Mouse (Mus musculus): ENCODE measurements around the gene Acads. TPM values are rescaled to one million over a fixed set of nuclear protein-coding genes. Genes with fewer than 3 reads are reported as not detected.

Acads gene
- polyA plus RNA-seq, 1 experiment from 2014 or later, result 41.5 TPM

DNA sequence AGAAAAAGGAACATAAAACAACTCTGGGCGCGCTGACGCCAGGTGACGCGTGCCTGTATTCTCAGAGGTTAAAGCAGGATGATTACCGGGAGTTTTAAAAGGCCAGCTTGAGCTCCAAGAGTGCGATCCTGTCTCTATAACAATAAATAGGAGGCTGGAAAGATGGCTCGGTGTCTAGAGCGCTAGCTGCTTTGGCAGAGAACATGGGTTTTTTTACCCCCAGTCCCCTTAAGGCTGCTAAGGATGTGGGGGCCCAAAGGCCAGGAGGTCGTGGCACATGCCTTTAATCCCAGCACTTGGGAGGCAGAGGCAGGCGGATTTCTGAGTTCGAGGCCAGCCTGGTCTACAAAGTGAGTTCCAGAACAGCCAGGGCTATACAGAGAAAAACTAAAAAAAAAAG, 40.0 kb upstream of the Acads start:
- H3K4me1 ChIP-seq (replicated peaks), result peaks cover 80% of the 10 kb centered on the region
- WGBS (ENCODE audit: insufficient replicate concordance), result 38% methylated on average over 12 of the region's 12 CpGs
- H3K27ac ChIP-seq, result peak overlapping the region; percentile 89
- no peaks in the 10 kb centered on the region for H3K27me3 ChIP-seq
- no peaks in the 10 kb centered on the region for H3K36me3 ChIP-seq
- peak overlapping the region; percentile 78 for H3K9ac ChIP-seq
- DNase-seq (no peak), ATAC-seq (ENCODE audit: low read depth) (no peak)
- H3K4me2 ChIP-seq, result peak overlapping the region; percentile 99
- H3K4me3 ChIP-seq (replicated peaks), result peak overlapping the region; percentile 90
- H3K9me3 ChIP-seq (replicated peaks), result no peaks in the 10 kb centered on the region

DNA sequence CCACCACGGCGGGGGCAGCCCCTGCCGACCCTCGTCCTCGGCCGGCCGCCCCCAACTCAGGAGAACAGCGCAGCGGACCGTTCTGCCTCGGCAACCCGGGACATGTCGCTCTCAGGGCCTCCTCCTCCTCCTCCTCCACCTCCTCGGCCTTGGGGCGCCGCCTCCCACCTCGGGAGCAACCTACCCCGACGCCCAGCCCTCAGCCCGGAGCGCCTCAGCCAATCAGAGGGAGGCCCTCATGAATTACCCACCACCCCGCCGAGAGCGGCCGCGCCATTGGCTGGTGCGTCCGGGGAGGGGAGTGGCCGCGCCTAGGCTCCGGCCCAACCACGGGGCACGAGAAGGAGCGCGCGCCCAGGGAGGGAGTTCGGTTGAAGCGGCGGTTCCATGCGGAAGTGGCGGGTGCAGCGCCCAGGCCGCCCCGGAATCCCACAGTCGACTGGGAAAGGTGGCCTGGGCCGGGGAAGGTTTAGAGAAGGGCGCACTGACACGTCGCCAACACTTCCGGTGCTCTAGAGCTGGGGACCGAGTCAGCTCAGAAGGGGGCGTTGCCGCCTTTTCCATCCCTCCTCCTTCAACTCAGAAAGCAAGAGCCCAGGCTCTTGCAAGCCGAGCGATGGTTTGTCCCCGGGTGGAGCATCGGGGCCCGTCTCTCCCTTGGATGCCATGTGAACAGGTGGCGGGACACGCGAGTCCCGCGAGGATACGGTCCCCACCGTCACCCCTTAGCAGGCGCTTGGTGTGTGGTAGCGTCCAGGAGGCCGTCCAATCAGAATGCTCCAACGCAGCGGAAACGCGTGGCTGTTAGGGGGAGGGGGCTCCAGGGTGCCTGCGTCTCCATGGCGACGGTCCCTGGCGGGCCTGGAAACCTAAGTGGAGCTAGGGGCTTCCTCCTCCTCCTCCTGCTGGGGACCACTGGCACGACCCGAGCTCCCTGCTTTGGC, 39.2 kb upstream of the Acads start, which contains the start of gene Mlec:
Mlec (minus strand) TSS at position 140 of the 944 bp plus-strand sequence.
- peak; percentile 99 for DNase-seq
- under 1% methylated on average over 76 of the region's 78 CpGs for WGBS (ENCODE audit: insufficient replicate concordance)
- 0 out of 2 replicates have a peak, but pooled peaks cover 3% of the 10 kb centered on the region for H3K36me3 ChIP-seq
- peak within 1 kb of the TSS; percentile 89 for H3K27ac ChIP-seq
- H3K9me3 ChIP-seq (replicated peaks), result no peaks in the 10 kb centered on the region
- H3K27me3 ChIP-seq, result no peaks in the 10 kb centered on the region
- H3K4me2 ChIP-seq, result peak within 1 kb of the TSS; percentile 99
- ATAC-seq (ENCODE audit: low read depth), result peak; percentile 96
- peak within 1 kb of the TSS; percentile 91 for H3K9ac ChIP-seq
- H3K4me3 ChIP-seq (replicated peaks), result peak within 1 kb of the TSS; percentile 90
- H3K4me1 ChIP-seq (replicated peaks), result peaks cover 86% of the 10 kb centered on the region

DNA sequence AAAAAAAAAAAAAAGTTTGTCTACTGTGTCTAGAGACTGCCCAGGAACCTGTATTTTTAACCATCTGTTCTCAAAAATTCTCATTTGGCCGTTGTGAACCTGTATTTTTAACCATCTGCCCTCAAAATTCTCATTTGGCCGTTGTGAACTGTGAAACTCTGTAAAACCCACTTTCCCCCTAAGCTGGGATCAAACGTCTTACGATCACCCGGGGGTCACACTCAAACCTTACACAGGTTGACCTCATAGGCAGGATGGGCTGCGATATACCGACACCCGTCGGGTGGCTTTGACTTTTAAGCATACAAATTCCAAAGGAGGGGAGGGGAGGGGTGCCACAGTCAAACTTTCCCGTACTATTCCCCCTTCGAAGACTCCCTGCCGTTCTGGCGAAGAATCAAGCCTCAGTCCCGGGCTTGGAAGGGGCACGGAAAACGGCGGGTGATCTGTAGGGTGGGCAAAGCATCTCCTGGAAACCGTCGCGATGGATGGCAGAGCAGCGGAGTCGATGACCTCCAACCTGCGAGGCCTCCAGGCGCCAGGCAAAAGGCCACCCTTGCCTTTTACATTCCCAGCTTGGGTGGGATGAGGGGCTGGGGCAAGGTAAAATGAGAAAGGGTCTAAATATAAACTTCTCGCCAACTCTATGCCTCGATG, 37.9 kb upstream of the Acads start:
- WGBS (ENCODE audit: insufficient replicate concordance), result under 1% methylated on average over 26 of the region's 26 CpGs
- H3K27ac ChIP-seq, result peak overlapping the region; percentile 82
- peak overlapping the region; percentile 91 for H3K9ac ChIP-seq
- no peaks in the 10 kb centered on the region for H3K27me3 ChIP-seq
- H3K4me1 ChIP-seq (replicated peaks), result peaks cover 87% of the 10 kb centered on the region
- no peaks in the 10 kb centered on the region for H3K9me3 ChIP-seq (replicated peaks)
- peak overlapping the region; percentile 99 for H3K4me2 ChIP-seq
- ATAC-seq (ENCODE audit: low read depth) (no peak), DNase-seq (no peak)
- peak overlapping the region; percentile 90 for H3K4me3 ChIP-seq (replicated peaks)
- H3K36me3 ChIP-seq, result peaks cover 15% of the 10 kb centered on the region

DNA sequence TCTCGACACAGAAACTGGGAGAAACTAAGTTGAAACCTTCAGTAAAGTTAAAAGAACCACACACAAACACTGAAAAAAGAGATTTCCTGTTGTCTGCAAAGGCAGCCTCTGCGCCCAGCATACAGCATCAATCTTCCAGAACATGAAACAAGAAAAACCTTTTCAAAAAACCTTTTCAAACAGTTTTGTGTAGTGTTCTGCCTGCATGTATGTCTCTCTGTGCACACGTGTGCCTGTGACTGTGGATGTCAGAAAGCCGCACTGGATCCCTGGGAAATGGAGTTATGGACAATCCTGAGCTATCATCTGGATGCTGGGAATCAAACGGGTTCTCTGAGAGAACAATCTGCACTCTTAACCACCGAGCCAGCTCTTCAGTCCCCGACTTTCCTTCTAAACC, 37.3 kb upstream of the Acads start:
- Histone ChIP-seq H3K4me1 (replicated peaks) (peaks cover 88% of the 10 kb centered on the region), H3K9me3 (replicated peaks) (no peaks in the 10 kb centered on the region), H3K36me3 (peaks cover 19% of the 10 kb centered on the region), H3K9ac (peak overlapping the region; percentile 91), H3K4me2 (peak overlapping the region; percentile 99), H3K27ac (peak overlapping the region; percentile 35), H3K27me3 (no peaks in the 10 kb centered on the region), H3K4me3 (replicated peaks) (peak overlapping the region; percentile 90)
- DNase-seq (no peak), ATAC-seq (ENCODE audit: low read depth) (no peak)
- WGBS (ENCODE audit: insufficient replicate concordance), result 27% methylated on average over 7 of the region's 7 CpGs

DNA sequence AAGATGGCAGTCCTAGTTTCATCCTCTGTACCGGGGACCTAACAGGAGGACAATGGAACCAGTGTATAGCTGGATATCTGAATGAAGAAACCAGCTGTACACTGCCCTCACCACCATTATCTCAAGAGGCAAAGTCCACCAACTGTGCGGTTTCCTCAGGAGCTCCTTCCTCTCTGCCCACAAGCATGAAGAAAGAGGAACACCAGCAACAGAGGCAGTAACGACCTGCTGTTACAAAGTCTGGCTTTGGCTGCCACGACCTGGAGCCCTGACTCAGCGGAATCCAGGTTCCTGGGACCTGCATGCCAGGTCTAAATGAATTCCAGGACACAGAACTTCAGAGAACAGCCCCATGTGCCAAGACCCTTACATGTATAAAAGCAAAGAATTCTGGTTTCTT, 36.7 kb upstream of the Acads start:
- peak overlapping the region; percentile 91 for H3K9ac ChIP-seq
- no peak for ATAC-seq (ENCODE audit: low read depth)

DNA sequence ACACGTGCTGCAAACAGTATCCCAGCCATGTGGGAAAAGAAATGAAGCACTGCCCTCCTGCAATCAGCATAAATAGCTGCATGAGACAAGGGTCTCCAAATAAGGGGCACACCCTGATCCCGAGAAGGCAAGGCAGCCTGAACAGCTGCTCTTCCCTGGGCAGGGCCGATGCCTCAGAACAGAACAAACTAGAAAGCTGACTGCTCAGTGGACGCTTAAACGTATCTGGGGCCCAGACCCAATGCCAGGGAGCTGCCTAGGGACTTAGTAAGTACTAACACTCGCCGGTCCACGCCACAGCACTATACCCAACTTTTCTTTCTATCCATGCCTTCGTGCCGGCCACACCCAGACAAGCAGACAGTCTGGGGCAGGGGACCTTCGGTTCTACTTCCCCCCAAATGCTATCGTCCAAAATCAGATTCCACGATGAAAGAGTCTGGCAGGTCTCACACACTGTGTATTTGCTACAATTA, 36.0 kb upstream of the Acads start:
- peaks cover 81% of the 10 kb centered on the region for H3K4me1 ChIP-seq (replicated peaks)

More for the DNA sequence above, 36.7 kb upstream of the Acads start:
- no peak for DNase-seq
- H3K36me3 ChIP-seq, result peaks cover 24% of the 10 kb centered on the region
- 10% methylated on average over 5 of the region's 5 CpGs for WGBS (ENCODE audit: insufficient replicate concordance)
- peak overlapping the region; percentile 99 for H3K4me2 ChIP-seq
- no peaks in the 10 kb centered on the region for H3K9me3 ChIP-seq (replicated peaks)
- H3K27ac ChIP-seq, result peak overlapping the region; percentile 35
- H3K4me3 ChIP-seq (replicated peaks), result peak overlapping the region; percentile 90
- peaks cover 83% of the 10 kb centered on the region for H3K4me1 ChIP-seq (replicated peaks)
- no peaks in the 10 kb centered on the region for H3K27me3 ChIP-seq

DNA sequence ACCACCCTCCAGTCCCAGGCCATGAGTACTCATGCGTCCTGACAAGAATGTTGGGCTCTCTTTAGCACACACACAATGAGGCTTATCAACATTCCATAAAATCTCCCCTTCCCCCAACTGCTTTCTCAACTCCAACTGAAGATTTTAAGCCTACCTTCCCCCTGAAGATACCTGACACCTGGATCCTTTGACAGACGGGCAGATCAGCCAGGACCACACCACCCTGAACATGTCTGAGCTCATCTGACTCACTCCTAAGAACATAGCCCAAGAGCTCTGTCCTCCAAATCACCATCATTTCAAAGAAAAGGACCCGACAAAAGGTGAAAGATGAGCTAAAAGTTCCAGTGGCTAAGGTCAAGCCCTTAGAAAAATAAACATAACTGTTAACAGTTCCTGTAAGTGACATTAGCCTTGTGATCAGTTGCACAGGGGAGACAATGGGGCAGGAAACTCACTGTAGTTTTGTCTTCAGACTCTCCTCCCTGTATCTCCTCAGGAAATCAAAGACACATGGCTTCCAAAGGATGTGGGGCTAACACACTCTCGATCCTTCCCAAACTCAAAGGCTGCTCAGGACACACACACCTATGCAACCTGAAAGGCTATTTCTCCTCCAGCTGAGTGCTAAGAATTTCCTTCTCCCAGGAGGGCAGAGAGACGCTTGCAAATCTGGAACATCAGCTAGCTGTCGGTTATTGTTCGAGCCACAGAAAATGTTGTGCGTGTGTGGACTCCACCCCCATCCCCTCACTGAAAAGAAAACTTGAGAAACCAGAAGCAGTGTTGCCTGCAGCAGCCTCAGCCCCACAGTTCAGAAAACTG, 33.2 kb upstream of the Acads start:
- no peaks in the 10 kb centered on the region for H3K9me3 ChIP-seq (replicated peaks)
- no peak overlapping the region for H3K9ac ChIP-seq
- no peak overlapping the region for H3K4me3 ChIP-seq (replicated peaks)
- WGBS (ENCODE audit: insufficient replicate concordance), result 54% methylated on average over 8 of the region's 8 CpGs
- DNase-seq (no peak), ATAC-seq (ENCODE audit: low read depth) (no peak)
- H3K27me3 ChIP-seq, result no peaks in the 10 kb centered on the region
- no peak overlapping the region for H3K4me2 ChIP-seq
- no peak overlapping the region for H3K27ac ChIP-seq
- peaks cover 66% of the 10 kb centered on the region for H3K4me1 ChIP-seq (replicated peaks)
- peaks cover 58% of the 10 kb centered on the region for H3K36me3 ChIP-seq

More for the DNA sequence above, 36.0 kb upstream of the Acads start:
- Histone ChIP-seq H3K36me3 (peaks cover 31% of the 10 kb centered on the region), H3K9me3 (replicated peaks) (no peaks in the 10 kb centered on the region), H3K4me2 (peak overlapping the region; percentile 99), H3K27me3 (no peaks in the 10 kb centered on the region), H3K9ac (peak overlapping the region; percentile 91), H3K27ac (peak overlapping the region; percentile 35), H3K4me3 (replicated peaks) (peak overlapping the region; percentile 90)
- WGBS (ENCODE audit: insufficient replicate concordance), result 17% methylated on average over 13 of the region's 13 CpGs
- DNase-seq, result no peak
- ATAC-seq (ENCODE audit: low read depth), result no peak

DNA sequence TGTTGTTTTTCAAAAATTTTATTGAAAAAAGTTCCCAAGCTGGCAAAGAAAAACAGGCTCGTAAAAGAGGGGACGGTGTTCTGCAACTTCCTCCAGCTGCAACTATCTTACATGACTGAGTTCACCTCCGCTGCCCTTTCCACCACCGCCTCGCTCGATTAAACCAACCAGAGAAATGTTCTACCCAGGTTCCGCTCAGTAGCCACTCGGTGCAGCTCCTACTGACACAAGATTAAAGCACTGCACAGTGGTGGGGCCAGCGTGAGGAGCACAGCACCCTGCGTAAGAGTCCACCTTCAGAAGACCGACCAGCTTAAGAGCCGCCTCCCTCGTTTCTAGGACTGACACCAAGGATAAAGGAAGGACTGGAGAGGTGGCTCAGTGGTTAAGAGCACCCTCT, 32.3 kb upstream of the Acads start:
- H3K27ac ChIP-seq, result no peak overlapping the region
- ATAC-seq (ENCODE audit: low read depth) (no peak), DNase-seq (no peak)
- H3K4me3 ChIP-seq (replicated peaks), result no peak overlapping the region
- no peak overlapping the region for H3K4me2 ChIP-seq
- no peaks in the 10 kb centered on the region for H3K27me3 ChIP-seq
- H3K9ac ChIP-seq, result no peak overlapping the region
- 83% methylated on average over 13 of the region's 13 CpGs for WGBS (ENCODE audit: insufficient replicate concordance)
- H3K36me3 ChIP-seq, result peaks cover 66% of the 10 kb centered on the region
- H3K4me1 ChIP-seq (replicated peaks), result peaks cover 57% of the 10 kb centered on the region
- no peaks in the 10 kb centered on the region for H3K9me3 ChIP-seq (replicated peaks)

DNA sequence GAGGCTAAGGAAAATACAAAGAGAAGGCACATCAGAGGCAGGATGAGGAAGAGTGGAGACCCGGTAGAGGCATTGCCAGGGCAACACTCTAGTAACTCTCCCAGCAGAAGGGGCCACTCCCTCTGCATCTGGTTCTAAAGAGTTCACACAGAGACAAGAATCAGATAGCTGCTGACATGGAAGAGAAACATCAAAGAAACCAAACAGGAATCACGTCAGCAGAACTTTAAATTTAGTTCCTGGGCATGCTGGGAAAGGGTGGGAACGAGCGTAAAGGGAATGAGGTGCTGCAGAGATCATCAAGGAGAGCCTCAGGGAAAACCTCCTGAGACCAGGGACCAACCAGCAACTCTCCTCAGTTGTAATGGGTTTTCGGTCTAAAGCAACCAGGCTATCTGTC, 31.8 kb upstream of the Acads start:
- Histone ChIP-seq H3K27me3 (no peaks in the 10 kb centered on the region), H3K4me2 (no peak overlapping the region), H3K36me3 (peaks cover 71% of the 10 kb centered on the region), H3K9me3 (replicated peaks) (no peaks in the 10 kb centered on the region), H3K4me3 (replicated peaks) (no peak overlapping the region), H3K9ac (no peak overlapping the region), H3K27ac (no peak overlapping the region), H3K4me1 (replicated peaks) (peaks cover 53% of the 10 kb centered on the region)
- ATAC-seq (ENCODE audit: low read depth) (no peak), DNase-seq (no peak)
- 79% methylated on average over 5 of the region's 5 CpGs for WGBS (ENCODE audit: insufficient replicate concordance)

DNA sequence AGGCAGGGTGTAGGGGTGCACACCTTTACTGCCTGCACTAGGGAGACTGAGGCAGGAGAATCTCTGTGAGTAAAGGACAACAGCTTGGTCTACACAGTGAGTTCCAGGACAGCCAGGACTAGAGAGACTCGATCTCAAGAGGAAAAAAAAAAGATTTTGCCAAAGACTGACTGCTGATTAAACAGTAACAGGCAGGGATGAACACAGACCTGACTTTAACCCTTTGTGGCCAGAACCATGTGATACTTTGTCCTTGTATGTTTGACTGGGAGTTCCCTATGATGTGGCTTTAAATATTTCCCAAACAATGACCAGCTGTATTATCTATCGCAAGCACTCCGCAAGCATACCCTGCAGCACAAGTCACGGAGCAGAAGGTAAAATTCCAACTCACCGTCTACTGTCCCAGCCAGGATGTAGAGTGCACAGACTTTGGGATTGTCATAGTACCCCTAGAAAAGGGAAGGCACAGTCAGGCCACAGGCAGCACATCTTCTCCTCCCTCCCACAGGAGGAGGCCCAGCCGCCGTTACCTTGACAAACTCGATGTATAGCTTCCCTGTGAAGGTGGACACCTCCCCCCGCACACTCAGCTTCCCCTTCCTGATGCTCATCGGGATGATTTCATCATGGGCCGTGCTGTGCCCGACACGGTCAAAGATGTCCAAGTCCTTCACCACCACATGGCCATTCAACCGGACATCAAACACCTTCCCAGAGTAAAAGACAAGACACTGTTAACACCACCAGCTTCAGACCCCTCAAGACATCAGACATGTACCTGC, 30.7 kb upstream of the Acads start:
- Histone ChIP-seq H3K4me2 (no peak overlapping the region), H3K27me3 (no peaks in the 10 kb centered on the region), H3K36me3 (peaks cover 82% of the 10 kb centered on the region), H3K4me3 (replicated peaks) (no peak overlapping the region), H3K9me3 (replicated peaks) (no peaks in the 10 kb centered on the region), H3K9ac (no peak overlapping the region), H3K4me1 (replicated peaks) (peaks cover 42% of the 10 kb centered on the region), H3K27ac (no peak overlapping the region)
- no peak for DNase-seq
- WGBS (ENCODE audit: insufficient replicate concordance), result 78% methylated on average over 14 of the region's 14 CpGs
- no peak for ATAC-seq (ENCODE audit: low read depth)

All from liver, embryonic 13.5 days (tissue).